Mouse (Mus musculus): Measurements from ENCODE around the gene Akna. TPM values are rescaled to one million over a fixed set of nuclear protein-coding genes. Genes with fewer than 3 reads are reported as not detected.

Gene Akna
- polyA plus RNA-seq, 1 experiment from 2014 or later: 1.9 TPM

- Histone ChIP-seq H3K9me3 (ENCODE audit: control insufficient read depth, low read length) (no peaks in the 10 kb centered on the region), H3K4me3 (ENCODE audit: control insufficient read depth in 1 of 2, insufficient read depth in 1 of 2, low read depth in 1 of 2, low read length in 2 of 2) (no peak within 1 kb of the TSS), H3K9ac (ENCODE audit: low read length) (no peak within 1 kb of the TSS), H3K4me2 (ENCODE audit: low read length) (no peak within 1 kb of the TSS), H3K36me3 (ENCODE audit: control insufficient read depth, insufficient read depth, low read length) (no peaks in the 10 kb centered on the region), H3K4me1 (ENCODE audit: control insufficient read depth in 2 of 2, insufficient read depth in 2 of 2, low read length in 2 of 2) (no peaks in the 10 kb centered on the region), H3K27ac (replicated peaks in 1 of 2; ENCODE audit: control insufficient read depth in 1 of 2, insufficient read depth in 1 of 2, low read depth in 2 of 2, low read length in 2 of 2) (no peak within 1 kb of the TSS), H3K27me3 (ENCODE audit: control insufficient read depth, insufficient read depth, low read length) (no peaks in the 10 kb centered on the region)
- WGBS: 78% methylated on average over 5 of the region's 5 CpGs
- ATAC-seq (ENCODE audit: insufficient number of reproducible peaks, insufficient read depth, low FRiP score, low read depth): no peak
Observed at GRCm38 (mm10) chr4:63362150-63362549, 41.0 kb downstream of the Akna start, which contains the start of gene Orm2. Gene Orm2, plus strand, starts transcription at chr4:63362449.

GRCm38 (mm10) chr4:63359861-63360260 lies 43.3 kb downstream of the Akna start:
- Histone ChIP-seq H3K4me1 (ENCODE audit: control insufficient read depth in 2 of 2, insufficient read depth in 2 of 2, low read length in 2 of 2) (peaks cover 4 to 9% of the 10 kb centered on the region in 2 experiments; a peak in 2 of 4 replicates), H3K4me3 (ENCODE audit: control insufficient read depth in 1 of 2, insufficient read depth in 1 of 2, low read depth in 1 of 2, low read length in 2 of 2) (no peak overlapping the region), H3K36me3 (ENCODE audit: control insufficient read depth, insufficient read depth, low read length) (no peaks in the 10 kb centered on the region), H3K27ac (replicated peaks in 1 of 2; ENCODE audit: control insufficient read depth in 1 of 2, insufficient read depth in 1 of 2, low read depth in 2 of 2, low read length in 2 of 2) (no peak overlapping the region), H3K9ac (ENCODE audit: low read length) (no peak overlapping the region), H3K27me3 (ENCODE audit: control insufficient read depth, insufficient read depth, low read length) (no peaks in the 10 kb centered on the region), H3K4me2 (ENCODE audit: low read length) (no peak overlapping the region), H3K9me3 (ENCODE audit: control insufficient read depth, low read length) (no peaks in the 10 kb centered on the region)
- WGBS: 59% methylated on average over 6 of the region's 6 CpGs
- ATAC-seq (ENCODE audit: insufficient number of reproducible peaks, insufficient read depth, low FRiP score, low read depth): no peak

- Histone ChIP-seq H3K4me2 (ENCODE audit: low read length) (no peak overlapping the region), H3K9ac (ENCODE audit: low read length) (no peak overlapping the region), H3K27me3 (ENCODE audit: control insufficient read depth, insufficient read depth, low read length) (no peaks in the 10 kb centered on the region), H3K9me3 (ENCODE audit: control insufficient read depth, low read length) (no peaks in the 10 kb centered on the region), H3K27ac (replicated peaks in 1 of 2; ENCODE audit: control insufficient read depth in 1 of 2, insufficient read depth in 1 of 2, low read depth in 2 of 2, low read length in 2 of 2) (no peak overlapping the region), H3K4me3 (ENCODE audit: control insufficient read depth in 1 of 2, insufficient read depth in 1 of 2, low read depth in 1 of 2, low read length in 2 of 2) (no peak overlapping the region), H3K4me1 (ENCODE audit: control insufficient read depth in 2 of 2, insufficient read depth in 2 of 2, low read length in 2 of 2) (peaks cover 4 to 9% of the 10 kb centered on the region in 2 experiments; a peak in 2 of 4 replicates), H3K36me3 (ENCODE audit: control insufficient read depth, insufficient read depth, low read length) (no peaks in the 10 kb centered on the region)
- 63% methylated on average over 2 of the region's 2 CpGs for WGBS
- no peak for ATAC-seq (ENCODE audit: insufficient number of reproducible peaks, insufficient read depth, low FRiP score, low read depth)
Observed at GRCm38 (mm10) chr4:63356981-63357570, 46.1 kb downstream of the Akna start.

GRCm38 (mm10) chr4:63355877-63356665 lies 47.1 kb downstream of the Akna start, which contains the start of gene Orm3:
Gene Orm3, plus strand, starts transcription at chr4:63356162.
- Histone ChIP-seq H3K9ac (ENCODE audit: low read length) (no peak within 1 kb of the TSS), H3K27ac (replicated peaks in 1 of 2; ENCODE audit: control insufficient read depth in 1 of 2, insufficient read depth in 1 of 2, low read depth in 2 of 2, low read length in 2 of 2) (no peak within 1 kb of the TSS), H3K4me3 (ENCODE audit: control insufficient read depth in 1 of 2, insufficient read depth in 1 of 2, low read depth in 1 of 2, low read length in 2 of 2) (no peak within 1 kb of the TSS), H3K27me3 (ENCODE audit: control insufficient read depth, insufficient read depth, low read length) (no peaks in the 10 kb centered on the region), H3K4me2 (ENCODE audit: low read length) (no peak within 1 kb of the TSS), H3K9me3 (ENCODE audit: control insufficient read depth, low read length) (no peaks in the 10 kb centered on the region), H3K4me1 (ENCODE audit: control insufficient read depth in 2 of 2, insufficient read depth in 2 of 2, low read length in 2 of 2) (peaks cover 4 to 9% of the 10 kb centered on the region in 2 experiments; a peak in 2 of 4 replicates), H3K36me3 (ENCODE audit: control insufficient read depth, insufficient read depth, low read length) (no peaks in the 10 kb centered on the region)
- no peak; the same call in 1 of the 2 replicates for ATAC-seq (ENCODE audit: insufficient number of reproducible peaks, insufficient read depth, low FRiP score, low read depth)
- 56% methylated on average over 4 of the region's 4 CpGs for WGBS

GRCm38 (mm10) chr4:63348524-63348923 lies 54.6 kb downstream of the Akna start:
- no peak overlapping the region for H3K27ac ChIP-seq (replicated peaks in 1 of 2; ENCODE audit: control insufficient read depth in 1 of 2, insufficient read depth in 1 of 2, low read depth in 2 of 2, low read length in 2 of 2)
- no peaks in the 10 kb centered on the region for H3K27me3 ChIP-seq (ENCODE audit: control insufficient read depth, insufficient read depth, low read length)
- H3K36me3 ChIP-seq (ENCODE audit: control insufficient read depth, insufficient read depth, low read length): no peaks in the 10 kb centered on the region
- no peak for ATAC-seq (ENCODE audit: insufficient number of reproducible peaks, insufficient read depth, low FRiP score, low read depth)
- 70% methylated on average over 6 of the region's 6 CpGs for WGBS
- H3K4me3 ChIP-seq (ENCODE audit: control insufficient read depth in 1 of 2, insufficient read depth in 1 of 2, low read depth in 1 of 2, low read length in 2 of 2): no peak overlapping the region
- H3K9me3 ChIP-seq (ENCODE audit: control insufficient read depth, low read length): no peaks in the 10 kb centered on the region
- H3K4me2 ChIP-seq (ENCODE audit: low read length): no peak overlapping the region
- H3K9ac ChIP-seq (ENCODE audit: low read length): no peak overlapping the region
- H3K4me1 ChIP-seq (ENCODE audit: control insufficient read depth in 2 of 2, insufficient read depth in 2 of 2, low read length in 2 of 2): no peaks in the 10 kb centered on the region

- H3K27me3 ChIP-seq (ENCODE audit: control insufficient read depth, insufficient read depth, low read length): no peaks in the 10 kb centered on the region
- H3K9me3 ChIP-seq (ENCODE audit: control insufficient read depth, low read length): no peaks in the 10 kb centered on the region
- WGBS: 72% methylated on average over 4 of the region's 4 CpGs
- H3K27ac ChIP-seq (replicated peaks in 1 of 2; ENCODE audit: control insufficient read depth in 1 of 2, insufficient read depth in 1 of 2, low read depth in 2 of 2, low read length in 2 of 2): no peak overlapping the region
- H3K4me2 ChIP-seq (ENCODE audit: low read length): no peak overlapping the region
- H3K9ac ChIP-seq (ENCODE audit: low read length): no peak overlapping the region
- H3K36me3 ChIP-seq (ENCODE audit: control insufficient read depth, insufficient read depth, low read length): no peaks in the 10 kb centered on the region
- no peaks in the 10 kb centered on the region for H3K4me1 ChIP-seq (ENCODE audit: control insufficient read depth in 2 of 2, insufficient read depth in 2 of 2, low read length in 2 of 2)
- H3K4me3 ChIP-seq (ENCODE audit: control insufficient read depth in 1 of 2, insufficient read depth in 1 of 2, low read depth in 1 of 2, low read length in 2 of 2): no peak overlapping the region
- no peak for ATAC-seq (ENCODE audit: insufficient number of reproducible peaks, insufficient read depth, low FRiP score, low read depth)
Observed at GRCm38 (mm10) chr4:63346659-63347058, 56.5 kb downstream of the Akna start.

GRCm38 (mm10) chr4:63345261-63345660 lies 57.9 kb downstream of the Akna start:
- no peak overlapping the region for H3K4me3 ChIP-seq (ENCODE audit: control insufficient read depth in 1 of 2, insufficient read depth in 1 of 2, low read depth in 1 of 2, low read length in 2 of 2)
- no peak for ATAC-seq (ENCODE audit: insufficient number of reproducible peaks, insufficient read depth, low FRiP score, low read depth)
- no peak overlapping the region for H3K4me2 ChIP-seq (ENCODE audit: low read length)
- H3K27ac ChIP-seq (replicated peaks in 1 of 2; ENCODE audit: control insufficient read depth in 1 of 2, insufficient read depth in 1 of 2, low read depth in 2 of 2, low read length in 2 of 2): no peak overlapping the region
- H3K27me3 ChIP-seq (ENCODE audit: control insufficient read depth, insufficient read depth, low read length): no peaks in the 10 kb centered on the region
- no peaks in the 10 kb centered on the region for H3K36me3 ChIP-seq (ENCODE audit: control insufficient read depth, insufficient read depth, low read length)
- no peaks in the 10 kb centered on the region for H3K9me3 ChIP-seq (ENCODE audit: control insufficient read depth, low read length)
- H3K4me1 ChIP-seq (ENCODE audit: control insufficient read depth in 2 of 2, insufficient read depth in 2 of 2, low read length in 2 of 2): no peaks in the 10 kb centered on the region
- no peak overlapping the region for H3K9ac ChIP-seq (ENCODE audit: low read length)

Data from heart, embryonic 14.5 days (tissue).